Mouse (Mus musculus) heart, embryonic 10.5 days (tissue): ENCODE results near the gene Gm44790. TPM values are rescaled to one million over a fixed set of nuclear protein-coding genes. Genes with fewer than 3 reads are reported as not detected.
A peak's percentile ranks its signal among the peaks of the same experiment; 100 is the strongest.
"Not testable (repeated sequence)": the region's sequence is repeated elsewhere in the genome, so short reads cannot be mapped to it uniquely, and the experiment has no call there.

Experiments used
- DNase-seq: peaks from one replicate; pipeline ENCODE4 v3.0.0-alpha.2; 2017; ENCODE audit warnings: low spot score
- H3K27ac ChIP-seq: fragments of 300-500 bp; sonication (generic); 2 replicates; pipeline ENCODE4 v1.5.1; 2016; ENCODE audit warnings: mild to moderate bottlenecking
- H3K27me3 ChIP-seq: fragments of 300-500 bp; sonication (generic); 2 replicates; pipeline ENCODE4 v1.6.1; 2016; ENCODE audit warnings: mild to moderate bottlenecking; ENCODE audit not compliant: poor library complexity, insufficient read depth, severe bottlenecking
- H3K36me3 ChIP-seq: fragments of 300-500 bp; sonication (generic); 2 replicates; pipeline ENCODE4 v1.6.1; 2016; ENCODE audit warnings: mild to moderate bottlenecking, moderate library complexity
- H3K4me1 ChIP-seq: fragments of 300-500 bp; sonication (generic); 2 replicates; pipeline ENCODE4 v1.6.1; 2016; ENCODE audit warnings: mild to moderate bottlenecking
- H3K4me3 ChIP-seq: fragments of 300-500 bp; sonication (generic); 2 replicates; pipeline ENCODE4 v1.5.1; 2016; ENCODE audit warnings: mild to moderate bottlenecking, moderate library complexity
- H3K9me3 ChIP-seq: fragments of 300-500 bp; sonication (generic); 2 replicates; pipeline ENCODE4 v1.6.1; 2016; ENCODE audit warnings: mild to moderate bottlenecking, moderate library complexity
- WGBS: fragments of 180-500 bp; shearing (Covaris S2); methylation state at CpG from one replicate; pipeline ENCODE4 v1.1.7; 2016; 5-methylcytosine and 5-hydroxymethylcytosine counted together
- polyA plus RNA-seq: library from polyadenylated mRNA; unstranded; fragments of >200 nt; fragmentation: Nextera tagmentation; extraction: Ambion mirVana; gene quantifications from 2 replicates; pipeline ENCODE4 v1.2.1, GENCODE M21; 2016

Gene Gm44790
- 1.1 TPM in 1 of 2 replicates, not detected in the other for polyA plus RNA-seq

- no peaks in the 10 kb centered on the region for H3K27me3 ChIP-seq
- H3K4me3 ChIP-seq: no peak within 1 kb of the TSS
- no peak within 1 kb of the TSS for H3K27ac ChIP-seq
- H3K9me3 ChIP-seq: no peaks in the 10 kb centered on the region
- DNase-seq: no peak
- H3K36me3 ChIP-seq: peaks cover 86% of the 10 kb centered on the region
- H3K4me1 ChIP-seq: no peaks in the 10 kb centered on the region
- WGBS: 96% methylated on average over 1 of the region's 1 CpGs
These were observed at the start of gene Gm44790 for GRCm38 (mm10) chr6:86426358-86426757. Gene Gm44790, plus strand, starts transcription at chr6:86426658.

- DNase-seq: no peak
- Histone ChIP-seq H3K27ac (no peak overlapping the region), H3K4me3 (no peak overlapping the region), H3K4me1 (peaks cover 2% of the 10 kb centered on the region; the same call in 1 of the 2 replicates), H3K36me3 (peaks cover 43% of the 10 kb centered on the region), H3K27me3 (no peaks in the 10 kb centered on the region), H3K9me3 (no peaks in the 10 kb centered on the region)
- 92% methylated on average over 3 of the region's 3 CpGs for WGBS
These were observed 48.1 kb upstream of the Gm44790 start for GRCm38 (mm10) chr6:86378341-86378740.

GRCm38 (mm10) chr6:86380112-86380511, 46.3 kb upstream of the Gm44790 start:
- not testable (repeated sequence) for H3K9me3 ChIP-seq, H3K4me1 ChIP-seq, H3K4me3 ChIP-seq, H3K27me3 ChIP-seq, DNase-seq, H3K27ac ChIP-seq
- 73% methylated on average over 8 of the region's 8 CpGs for WGBS
- H3K36me3 ChIP-seq: peaks cover 41% of the 10 kb centered on the region

GRCm38 (mm10) chr6:86382551-86382950, 43.9 kb upstream of the Gm44790 start:
- Histone ChIP-seq H3K4me3 (no peak overlapping the region), H3K36me3 (peaks cover 31% of the 10 kb centered on the region), H3K4me1 (peaks cover 4% of the 10 kb centered on the region; the same call in 1 of the 2 replicates), H3K9me3 (no peaks in the 10 kb centered on the region), H3K27ac (no peak overlapping the region), H3K27me3 (no peaks in the 10 kb centered on the region)
- no peak for DNase-seq

GRCm38 (mm10) chr6:86383370-86383769, 43.1 kb upstream of the Gm44790 start:
- peaks cover 4% of the 10 kb centered on the region; the same call in 1 of the 2 replicates for H3K4me1 ChIP-seq
- no peak overlapping the region for H3K4me3 ChIP-seq
- H3K27me3 ChIP-seq: no peaks in the 10 kb centered on the region
- peak; percentile 63 for DNase-seq
- H3K36me3 ChIP-seq: peaks cover 31% of the 10 kb centered on the region
- no peak overlapping the region for H3K27ac ChIP-seq
- WGBS: 48% methylated on average over 16 of the region's 16 CpGs
- H3K9me3 ChIP-seq: no peaks in the 10 kb centered on the region

- Histone ChIP-seq H3K36me3 (peaks cover 31% of the 10 kb centered on the region), H3K4me1 (peaks cover 9% of the 10 kb centered on the region; the same call in 1 of the 2 replicates), H3K27me3 (no peaks in the 10 kb centered on the region), H3K27ac (no peak overlapping the region), H3K4me3 (no peak overlapping the region), H3K9me3 (no peaks in the 10 kb centered on the region)
- DNase-seq: no peak
- WGBS: 61% methylated on average over 4 of the region's 4 CpGs
These were observed 41.8 kb upstream of the Gm44790 start for GRCm38 (mm10) chr6:86384692-86385091.

GRCm38 (mm10) chr6:86385362-86386104, 40.9 kb upstream of the Gm44790 start:
- 77% methylated on average over 5 of the region's 5 CpGs for WGBS

GRCm38 (mm10) chr6:86387313-86387712, 39.1 kb upstream of the Gm44790 start:
- peaks cover 55% of the 10 kb centered on the region for H3K36me3 ChIP-seq
- H3K4me1 ChIP-seq: peaks cover 9% of the 10 kb centered on the region; the same call in 1 of the 2 replicates
- H3K27me3 ChIP-seq: no peaks in the 10 kb centered on the region
- no peak overlapping the region for H3K27ac ChIP-seq
- H3K9me3 ChIP-seq: no peaks in the 10 kb centered on the region
- DNase-seq: peak; percentile 68
- no peak overlapping the region for H3K4me3 ChIP-seq
- 74% methylated on average over 12 of the region's 12 CpGs for WGBS

More at GRCm38 (mm10) chr6:86385362-86386104, 40.9 kb upstream of the Gm44790 start:
- Histone ChIP-seq H3K36me3 (peaks cover 37% of the 10 kb centered on the region), H3K4me3 (no peak overlapping the region), H3K4me1 (peaks cover 9% of the 10 kb centered on the region; the same call in 1 of the 2 replicates), H3K27me3 (no peaks in the 10 kb centered on the region), H3K27ac (no peak overlapping the region), H3K9me3 (no peaks in the 10 kb centered on the region)
- DNase-seq: no peak

- Histone ChIP-seq H3K36me3 (peaks cover 59% of the 10 kb centered on the region), H3K4me3 (no peak overlapping the region), H3K9me3 (no peaks in the 10 kb centered on the region), H3K4me1 (peaks cover 5% of the 10 kb centered on the region; the same call in 1 of the 2 replicates), H3K27ac (no peak overlapping the region), H3K27me3 (no peaks in the 10 kb centered on the region)
- WGBS: 69% methylated on average over 18 of the region's 18 CpGs
- DNase-seq: peak; percentile 74
These were observed 38.0 kb upstream of the Gm44790 start for GRCm38 (mm10) chr6:86388461-86388860.

GRCm38 (mm10) chr6:86391326-86391725, 35.1 kb upstream of the Gm44790 start:
- 90% methylated on average over 5 of the region's 5 CpGs for WGBS
- no peaks in the 10 kb centered on the region for H3K9me3 ChIP-seq
- H3K36me3 ChIP-seq: peaks cover 58% of the 10 kb centered on the region
- no peak overlapping the region for H3K27ac ChIP-seq
- DNase-seq: no peak
- peaks cover 26% of the 10 kb centered on the region for H3K4me1 ChIP-seq
- H3K27me3 ChIP-seq: no peaks in the 10 kb centered on the region
- H3K4me3 ChIP-seq: no peak overlapping the region

GRCm38 (mm10) chr6:86393187-86393586, 33.3 kb upstream of the Gm44790 start:
- Histone ChIP-seq H3K4me3 (no peak overlapping the region), H3K27me3 (no peaks in the 10 kb centered on the region), H3K4me1 (peaks cover 35% of the 10 kb centered on the region), H3K27ac (no peak overlapping the region), H3K9me3 (no peaks in the 10 kb centered on the region), H3K36me3 (peaks cover 47% of the 10 kb centered on the region)
- WGBS: 88% methylated on average over 1 of the region's 1 CpGs
- peak; percentile 58 for DNase-seq

GRCm38 (mm10) chr6:86394078-86394720, 32.3 kb upstream of the Gm44790 start:
- DNase-seq: peak; percentile 71
- Histone ChIP-seq H3K36me3 (peaks cover 37% of the 10 kb centered on the region), H3K27ac (no peak overlapping the region), H3K4me3 (no peak overlapping the region), H3K9me3 (no peaks in the 10 kb centered on the region), H3K4me1 (peaks cover 31% of the 10 kb centered on the region), H3K27me3 (no peaks in the 10 kb centered on the region)
- WGBS: 88% methylated on average over 17 of the region's 17 CpGs

GRCm38 (mm10) chr6:86395021-86395420, 31.4 kb upstream of the Gm44790 start:
- peaks cover 31% of the 10 kb centered on the region for H3K4me1 ChIP-seq
- WGBS: 76% methylated on average over 9 of the region's 9 CpGs
- no peaks in the 10 kb centered on the region for H3K9me3 ChIP-seq
- no peaks in the 10 kb centered on the region for H3K27me3 ChIP-seq
- peaks cover 30% of the 10 kb centered on the region for H3K36me3 ChIP-seq
- no peak overlapping the region for H3K27ac ChIP-seq
- H3K4me3 ChIP-seq: peak overlapping the region; percentile 19
- DNase-seq: peak; percentile 74
